Mouse (Mus musculus) ZHBTc4 (cell line): ENCODE results near the gene Smc3.
"Not testable (repeated sequence)": the region's sequence is repeated elsewhere in the genome, so short reads cannot be mapped to it uniquely, and the experiment has no call there.

ENCODE experiments used
- DNase-seq: peaks from one replicate; pipeline ENCODE4 v3.0.0-alpha.2; 2011; ENCODE audit warnings: low read depth, low spot score

The Smc3 gene

DNA sequence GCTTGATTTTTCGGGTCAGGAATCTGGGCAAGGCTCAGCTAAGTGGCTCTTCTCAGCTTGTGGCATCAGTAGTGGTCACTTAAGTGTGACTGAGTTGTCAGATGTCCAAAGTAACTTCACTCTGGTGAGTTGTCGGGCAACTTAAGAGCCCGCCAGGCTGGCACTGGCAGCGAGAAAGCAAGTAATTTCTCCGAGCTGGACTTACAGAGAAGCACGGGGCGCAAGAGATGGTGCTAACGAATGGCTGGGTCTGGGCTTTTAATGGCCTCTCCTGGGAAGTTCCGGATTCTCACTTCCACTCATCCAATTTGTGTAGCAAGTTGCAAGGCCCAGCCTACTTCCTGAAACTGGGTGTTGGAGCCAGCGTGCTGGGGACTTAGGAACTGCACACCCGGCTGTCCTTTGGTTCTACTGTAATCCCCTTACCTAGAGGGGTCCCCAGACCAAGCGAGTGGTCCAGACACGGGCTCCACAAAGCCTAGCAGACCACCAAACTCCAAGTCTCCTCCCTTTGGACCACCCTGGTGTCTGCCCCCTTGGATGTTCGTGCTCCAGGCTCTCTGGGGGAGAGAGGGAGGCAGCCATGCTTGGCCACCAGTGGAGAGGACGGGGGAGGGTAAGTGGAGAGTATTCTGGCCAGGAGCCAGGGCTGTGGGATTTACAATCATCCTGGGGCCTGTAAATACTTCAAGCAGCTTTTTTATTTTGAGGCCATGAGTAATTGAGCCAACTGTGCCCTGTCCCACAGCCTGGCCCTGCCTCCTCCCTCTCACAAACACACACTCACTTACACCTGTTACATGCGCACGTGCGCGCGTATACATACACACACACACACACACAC is 53.6 kb downstream of the Smc3 start:
- peak; percentile 58 for DNase-seq

DNA sequence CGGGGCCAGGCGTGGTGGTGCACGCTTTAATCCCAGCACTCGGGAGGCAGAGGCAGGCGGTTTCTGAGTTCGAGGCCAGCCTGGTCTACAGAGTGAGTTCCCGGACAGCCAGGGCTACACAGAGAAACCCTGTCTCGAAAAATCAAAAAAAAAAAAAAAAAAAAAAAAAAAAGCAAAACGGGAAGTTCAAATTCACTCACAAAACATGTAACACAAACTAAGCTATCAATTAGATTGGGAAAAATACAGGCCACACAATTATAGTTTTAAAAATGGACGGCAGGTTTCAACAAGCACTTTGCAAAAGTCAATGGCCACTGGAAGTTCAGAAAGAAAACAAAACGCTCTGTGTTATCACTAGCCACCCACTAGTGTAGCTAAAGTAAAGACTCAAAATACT is 56.2 kb downstream of the Smc3 start:
- DNase-seq, result not testable (repeated sequence)

DNA sequence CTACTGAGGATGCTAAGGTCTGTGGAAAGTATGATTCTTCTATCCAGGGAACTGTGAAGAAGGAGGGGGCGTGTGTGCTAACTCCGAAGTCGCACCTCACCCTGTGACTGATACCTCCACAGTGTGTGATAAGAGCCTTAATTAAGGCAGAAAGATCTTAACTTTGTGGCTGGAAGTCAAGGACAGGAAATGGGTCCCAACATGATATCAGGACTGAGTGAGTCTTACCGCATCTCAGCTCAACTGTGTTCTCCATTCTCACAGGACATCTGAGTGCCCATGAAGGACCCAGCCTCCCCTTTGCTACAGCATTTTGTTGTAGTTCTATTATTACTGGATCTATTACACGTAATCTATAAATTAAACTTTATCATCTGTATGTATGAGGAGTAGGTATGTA is 57.2 kb downstream of the Smc3 start:
- no peak for DNase-seq

DNA sequence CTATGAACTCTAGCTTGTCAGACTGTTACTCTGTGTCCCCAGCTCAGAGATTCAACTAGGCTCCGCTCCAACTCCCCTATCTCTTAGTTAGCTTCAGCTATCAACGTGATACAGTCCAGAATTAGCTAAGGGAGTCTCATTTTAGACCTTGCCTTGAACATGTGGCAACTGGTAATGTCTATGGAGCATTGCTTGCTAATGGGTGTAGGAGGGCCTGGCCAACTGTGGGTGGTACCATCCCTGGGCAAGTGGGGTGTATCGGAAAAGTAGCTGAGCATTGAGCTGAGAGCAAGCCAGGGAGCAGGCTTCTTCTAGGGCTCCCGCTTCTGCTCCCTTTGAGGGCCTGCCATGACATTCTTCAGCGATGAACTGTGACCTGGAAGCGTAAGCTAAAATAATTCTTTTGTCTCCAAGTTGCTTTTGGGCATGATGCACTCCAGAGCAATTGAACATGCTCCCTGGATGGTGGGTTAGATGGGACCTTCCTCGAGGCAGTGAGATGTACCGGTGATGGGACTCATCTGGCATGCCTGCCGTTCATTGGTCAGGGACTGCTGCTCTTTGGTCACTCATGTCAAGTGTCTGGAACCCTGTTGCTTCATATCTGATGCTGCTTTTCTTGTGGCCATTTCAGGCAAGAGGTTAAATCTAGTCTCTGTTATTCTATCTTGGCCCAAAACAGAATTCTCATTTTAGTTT is 60.7 kb downstream of the Smc3 start:
- no peak for DNase-seq

DNA sequence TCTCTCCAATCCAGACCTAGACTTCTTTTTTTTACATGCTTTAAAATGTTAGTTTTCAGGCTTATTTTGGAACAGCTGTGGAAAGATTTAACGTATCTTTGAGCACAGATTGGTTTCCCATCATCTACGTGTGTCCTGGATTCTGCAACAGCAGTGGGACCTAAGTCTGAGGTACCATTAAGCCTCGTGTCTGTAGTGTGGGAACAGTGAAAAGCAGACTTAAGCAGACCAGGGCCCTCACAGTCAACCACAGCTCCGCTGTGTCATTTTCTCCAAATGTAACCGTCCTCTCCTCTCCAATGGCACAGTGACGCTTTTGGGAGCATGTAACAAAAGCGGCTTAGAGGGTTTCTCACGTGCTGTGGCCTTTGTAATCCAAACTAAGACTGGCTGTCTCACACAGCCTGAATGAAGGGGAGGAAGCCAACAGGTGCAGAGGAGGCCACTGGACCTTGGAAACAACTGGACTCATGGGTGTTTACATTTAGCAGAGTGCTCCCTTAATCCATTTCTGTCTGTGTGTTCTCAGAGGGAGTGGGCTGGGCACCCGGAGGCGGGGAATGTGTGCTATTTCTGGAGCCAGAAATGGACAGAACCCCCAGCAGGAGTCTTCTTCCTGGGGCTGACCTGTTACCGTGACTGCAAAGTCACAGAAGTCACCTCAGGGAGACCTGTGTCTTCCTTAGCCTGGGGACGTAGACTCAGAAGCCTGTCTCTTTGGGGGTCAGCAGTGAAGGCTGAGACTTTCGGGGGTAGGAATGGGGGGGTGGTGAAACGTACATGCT is 61.9 kb downstream of the Smc3 start:
- DNase-seq, result peak; percentile 50

DNA sequence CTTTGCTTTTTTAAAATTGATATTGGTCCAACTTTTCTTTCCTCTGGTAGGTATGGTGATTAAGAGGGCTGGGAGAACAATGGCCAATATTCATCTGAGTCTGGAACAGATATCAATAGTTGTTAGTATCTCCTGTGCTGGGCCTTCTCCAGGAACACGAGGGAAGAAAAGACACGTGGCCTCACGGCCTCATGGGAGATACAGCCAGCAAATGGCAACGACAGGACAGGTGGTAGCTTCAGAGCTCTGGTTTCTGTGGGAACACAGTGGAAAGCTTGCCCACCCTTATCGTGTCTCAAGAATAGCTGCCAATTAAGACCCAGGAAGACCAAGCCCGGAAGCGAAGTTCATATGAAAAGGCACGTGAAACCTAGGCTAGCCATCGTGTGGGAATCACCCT is 64.6 kb downstream of the Smc3 start:
- no peak for DNase-seq

DNA sequence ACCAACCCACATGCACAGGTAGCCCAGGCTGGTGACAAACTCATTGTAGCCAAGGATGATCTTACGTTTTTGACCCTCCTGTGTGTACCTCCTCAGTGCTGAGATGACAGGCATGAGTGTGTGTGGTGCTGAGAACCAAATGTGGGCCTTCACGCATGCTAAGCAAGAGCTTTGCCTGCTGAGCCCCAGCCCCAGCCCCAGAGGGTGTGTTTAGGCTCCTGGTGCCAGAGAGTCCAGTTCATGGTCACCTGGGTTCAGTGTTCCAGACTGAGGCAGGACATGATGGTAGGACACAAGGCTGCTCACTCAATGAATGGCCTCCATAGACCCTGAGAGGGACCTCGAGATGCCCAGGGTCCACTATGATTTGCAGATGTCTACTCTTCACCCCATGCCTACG is 65.2 kb downstream of the Smc3 start:
- no peak for DNase-seq

DNA sequence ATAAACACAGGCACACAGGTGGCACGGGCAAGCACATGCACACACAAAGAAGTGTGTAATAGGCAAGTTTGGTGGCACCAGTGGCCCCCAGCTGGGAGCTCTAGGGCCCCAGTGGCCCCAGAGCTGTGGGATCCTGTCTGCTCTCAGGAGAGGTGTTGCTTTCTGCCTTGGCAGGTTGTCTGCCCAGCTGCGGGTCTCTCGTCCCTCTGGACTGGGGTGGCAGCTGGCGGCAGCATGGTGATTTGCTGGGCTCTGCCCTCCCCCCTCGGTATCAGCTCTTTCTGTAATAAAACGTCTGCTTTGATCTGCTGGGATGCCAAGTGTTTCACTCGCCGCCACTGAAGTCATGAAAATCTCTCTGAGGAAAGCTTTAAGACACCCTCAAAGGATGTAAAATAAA is 66.5 kb downstream of the Smc3 start:
- DNase-seq, result no peak

DNA sequence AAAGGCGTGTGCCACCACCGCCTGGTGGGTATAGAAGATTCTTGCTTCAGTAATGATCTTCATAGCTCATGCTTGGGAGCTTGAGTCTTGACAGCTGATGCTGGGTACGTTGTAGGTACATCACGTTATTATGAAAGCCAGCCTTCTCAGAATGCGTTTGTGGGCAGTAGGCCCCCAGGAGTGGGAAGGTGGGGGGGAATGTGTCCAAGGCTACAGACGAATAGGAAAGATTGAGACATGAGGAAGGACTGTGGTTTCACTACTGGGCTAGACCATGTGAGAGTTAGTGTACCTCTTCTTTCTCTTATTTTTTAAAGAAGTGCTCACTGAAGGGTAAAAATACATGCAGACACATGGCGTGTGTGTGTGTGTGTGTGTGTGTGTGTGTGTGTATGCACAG is 68.6 kb downstream of the Smc3 start:
- DNase-seq, result no peak

DNA sequence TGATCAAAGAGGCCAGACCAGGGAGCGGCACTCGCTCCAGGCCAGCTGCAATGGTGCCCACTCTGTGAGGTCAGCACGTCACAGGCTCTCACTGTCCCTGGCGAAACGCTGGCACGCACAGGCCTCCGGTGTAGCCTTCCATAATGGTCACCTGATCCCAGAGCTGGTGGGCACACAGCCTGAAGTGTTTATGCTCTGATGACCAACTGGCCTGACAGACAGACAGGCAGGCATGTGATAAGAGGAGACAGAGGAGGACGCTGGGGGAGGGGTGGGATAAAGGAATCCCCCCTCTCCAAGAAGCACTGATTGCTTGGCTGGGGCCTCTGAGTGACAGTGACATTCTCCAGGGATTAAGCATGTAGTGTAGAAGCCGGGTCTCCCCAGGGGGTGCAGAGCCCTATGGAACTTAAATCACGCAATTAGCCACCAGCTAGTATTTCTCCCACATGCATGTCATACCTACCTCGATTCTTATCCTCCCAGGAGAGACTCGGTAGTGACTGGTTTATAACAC is 70.5 kb downstream of the Smc3 start:
- no peak for DNase-seq

DNA sequence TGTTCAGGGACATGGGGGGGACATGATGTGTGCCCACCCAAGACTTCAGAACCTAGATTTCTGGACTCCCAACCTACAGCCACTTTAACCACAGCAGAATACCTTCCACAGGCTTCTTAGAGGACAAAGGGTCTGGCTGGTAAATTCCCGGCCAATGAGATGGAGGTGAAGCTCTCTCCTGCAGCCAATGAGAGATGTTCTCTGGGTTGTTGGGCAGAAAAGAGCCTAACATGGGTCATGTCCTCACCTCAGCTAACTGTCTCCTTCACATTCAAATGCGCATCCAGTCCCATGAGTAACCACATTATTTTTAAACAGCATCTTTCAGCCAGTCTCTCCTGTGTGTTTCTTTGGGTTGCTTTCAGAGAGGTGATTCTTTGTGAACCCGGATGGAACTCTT is 71.2 kb downstream of the Smc3 start:
- peak; percentile 47 for DNase-seq

DNA sequence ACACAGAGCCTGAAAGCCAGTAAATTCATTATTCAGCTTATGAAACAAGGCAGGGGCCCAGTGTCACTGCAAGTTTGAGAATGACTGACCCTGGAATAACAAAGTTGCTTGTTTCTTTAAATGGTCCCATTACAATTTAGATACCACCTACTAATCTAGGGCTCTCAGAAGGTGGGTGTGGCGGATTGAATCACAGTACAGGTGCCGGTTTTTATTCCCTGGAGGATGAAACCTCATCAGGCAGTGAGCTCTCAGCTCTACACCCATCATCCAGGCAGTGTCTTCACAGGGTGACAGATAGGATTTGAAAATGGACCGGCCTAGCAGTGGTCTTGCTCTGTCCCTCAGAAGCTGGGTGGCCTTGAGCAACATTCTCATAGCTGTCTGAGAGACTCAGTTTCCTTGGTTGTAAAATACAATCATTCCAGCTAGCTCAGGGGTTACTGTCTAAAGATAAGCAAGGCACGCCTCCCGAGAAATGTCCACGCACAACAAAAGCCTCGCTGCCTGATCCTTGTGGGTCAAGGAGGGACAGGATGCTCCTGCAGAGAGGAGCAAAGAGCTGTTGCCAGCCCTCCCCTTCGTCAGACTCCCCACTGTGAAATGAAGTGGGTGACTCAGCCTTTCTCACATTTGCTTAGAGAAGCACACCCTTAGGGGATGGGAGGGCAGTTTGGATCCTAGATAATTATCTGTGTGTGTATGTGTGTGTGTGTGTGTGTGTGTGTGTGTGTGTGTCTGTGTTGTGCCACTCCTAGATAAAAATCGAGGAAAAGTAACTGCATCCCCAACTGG is 74.1 kb downstream of the Smc3 start:
- DNase-seq, result peak; percentile 69

DNA sequence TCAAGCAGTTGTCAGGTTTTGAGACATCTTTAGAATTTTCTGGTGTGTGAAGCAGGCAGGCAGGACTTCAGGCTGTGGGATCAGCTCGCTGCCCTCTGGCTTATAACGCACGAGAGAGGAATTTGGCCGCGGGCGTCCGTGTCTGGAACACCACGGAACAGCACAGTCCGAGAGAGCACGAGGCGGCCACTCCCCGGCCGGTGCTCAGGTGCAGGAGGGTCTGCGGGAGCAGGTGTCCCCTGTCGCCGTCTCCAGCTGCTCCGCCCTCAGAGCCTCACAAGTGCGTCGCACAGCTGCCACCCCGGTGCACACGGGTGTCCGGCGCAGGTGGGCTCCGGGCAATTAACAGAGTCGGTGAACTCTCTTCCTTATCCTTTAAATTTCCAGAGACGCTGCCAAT is 76.0 kb downstream of the Smc3 start:
- peak; percentile 52 for DNase-seq

DNA sequence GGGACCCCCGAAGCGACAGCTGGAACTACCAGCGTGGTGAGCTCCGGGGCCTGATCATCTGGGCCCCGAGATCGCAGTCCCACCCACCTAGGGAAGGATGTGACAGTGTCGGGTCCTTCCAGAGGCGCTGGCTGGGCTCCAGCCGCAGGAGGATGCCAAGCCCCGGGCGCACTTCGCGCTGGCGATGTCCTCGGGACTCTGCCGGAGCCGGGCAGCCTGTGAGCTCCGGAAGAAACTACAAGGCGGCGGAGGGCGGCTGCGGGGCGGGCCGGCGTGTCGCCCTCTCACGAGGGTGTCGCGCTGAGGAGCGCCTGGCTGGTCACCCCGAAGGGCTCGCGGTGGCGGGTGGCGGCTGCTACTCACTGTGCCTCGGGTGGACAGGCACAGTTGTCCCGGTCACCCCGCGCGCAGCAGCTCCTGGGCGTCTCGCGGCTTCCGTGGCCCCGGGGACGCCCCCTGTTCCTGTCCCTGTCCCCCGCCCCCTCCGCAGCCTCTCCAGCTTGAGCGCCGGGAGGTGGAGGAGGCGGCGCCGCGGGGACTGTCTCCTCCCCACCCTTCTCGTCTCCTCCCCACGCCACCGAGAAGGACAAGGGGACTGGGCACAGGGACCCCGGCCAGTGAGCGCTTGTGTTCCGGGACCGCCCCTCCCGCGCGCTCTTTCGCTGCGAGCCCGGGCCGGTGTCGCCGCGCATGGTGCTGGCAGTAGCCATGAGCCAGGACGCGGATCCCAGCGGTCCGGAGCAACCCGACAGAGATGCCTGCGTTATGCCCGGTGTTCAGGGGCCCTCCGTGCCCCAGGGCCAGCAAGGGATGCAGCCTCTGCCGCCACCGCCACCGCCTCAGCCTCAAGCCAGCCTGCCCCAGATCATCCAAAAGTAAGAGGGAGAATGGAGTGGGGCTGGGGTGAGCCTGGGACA is 76.8 kb downstream of the Smc3 start, which contains the start of gene Rbm20:
Gene Rbm20 (plus strand): TSS at position 589 of the 917 bp plus-strand sequence.
- DNase-seq, result peak; percentile 64

DNA sequence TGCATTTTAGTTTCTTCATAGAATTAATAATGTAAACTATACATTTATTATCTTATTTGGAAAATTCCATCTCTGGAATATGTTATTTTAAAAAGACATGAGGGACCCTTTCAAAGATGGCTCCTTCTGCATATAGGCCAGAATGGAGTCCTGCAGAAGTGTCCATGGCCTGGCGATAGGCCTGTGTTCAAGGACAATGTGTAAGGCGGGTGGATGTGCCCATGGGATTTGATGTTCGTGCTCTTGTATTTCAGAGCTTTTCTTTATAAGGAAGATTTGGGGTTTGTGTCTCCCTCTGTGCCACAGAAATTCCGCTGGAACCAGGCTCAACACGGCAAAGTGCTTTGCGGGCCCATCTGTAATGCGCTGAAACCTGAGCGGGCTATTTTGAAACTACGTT is 79.0 kb downstream of the Smc3 start:
- DNase-seq, result no peak

DNA sequence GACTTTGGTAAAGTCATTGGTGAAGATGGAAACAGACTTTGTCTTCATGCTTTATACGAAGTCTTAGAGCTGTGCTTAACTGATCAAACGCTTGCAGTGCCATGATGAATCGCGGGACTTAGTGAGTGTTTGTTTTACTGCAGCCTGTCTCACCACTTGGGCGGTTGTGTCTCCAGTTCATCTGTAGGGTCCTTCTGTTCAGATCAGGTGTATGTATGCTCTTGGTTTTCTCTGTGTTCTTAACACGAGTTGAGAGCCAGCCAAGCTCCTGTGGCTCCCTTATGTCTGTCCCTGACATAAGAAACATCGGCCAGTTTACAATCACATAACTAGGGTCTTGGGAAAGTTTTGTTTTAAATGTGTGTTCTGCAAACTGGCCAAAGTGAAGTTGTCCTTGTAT is 79.8 kb downstream of the Smc3 start:
- no peak for DNase-seq

DNA sequence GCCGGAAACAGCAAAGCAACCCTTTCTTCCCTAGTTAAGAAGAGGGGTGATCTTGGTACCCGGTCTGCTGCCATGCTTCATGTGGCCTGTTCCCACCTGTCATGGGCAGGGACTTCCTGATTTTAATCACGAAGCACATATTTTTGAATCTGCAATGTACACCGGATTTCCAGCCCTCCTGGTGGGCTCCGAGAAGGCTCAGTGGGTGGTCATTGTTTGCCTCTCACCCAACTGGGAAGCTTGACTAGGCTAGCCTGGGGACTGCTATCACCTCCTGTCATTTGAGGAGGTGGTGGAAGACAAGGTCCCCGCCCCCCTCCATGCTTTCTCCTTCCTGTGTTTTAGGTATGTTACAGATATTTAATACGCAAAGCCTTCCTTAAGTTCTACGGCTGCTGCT is 82.2 kb downstream of the Smc3 start:
- DNase-seq, result no peak

DNA sequence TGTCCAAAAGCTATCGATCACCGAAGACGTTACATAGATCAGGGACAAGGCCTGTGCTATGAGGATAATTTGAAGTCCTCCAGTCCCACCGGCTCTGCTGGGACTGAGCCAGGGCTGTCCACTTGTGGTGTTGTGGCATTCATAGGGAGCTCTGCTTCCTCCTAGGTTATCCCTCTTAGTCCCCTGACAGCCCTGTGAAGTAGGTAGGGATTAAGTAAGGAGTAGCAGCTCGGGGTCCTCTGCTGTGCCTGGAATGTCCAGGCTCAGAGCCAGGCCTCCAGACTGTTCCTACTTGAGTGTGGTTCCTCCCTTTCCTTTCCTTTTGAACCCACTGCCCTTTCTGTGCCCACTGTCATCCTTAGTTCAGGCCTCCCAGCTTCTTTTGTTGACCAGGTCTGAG is 87.4 kb downstream of the Smc3 start:
- DNase-seq, result no peak

DNA sequence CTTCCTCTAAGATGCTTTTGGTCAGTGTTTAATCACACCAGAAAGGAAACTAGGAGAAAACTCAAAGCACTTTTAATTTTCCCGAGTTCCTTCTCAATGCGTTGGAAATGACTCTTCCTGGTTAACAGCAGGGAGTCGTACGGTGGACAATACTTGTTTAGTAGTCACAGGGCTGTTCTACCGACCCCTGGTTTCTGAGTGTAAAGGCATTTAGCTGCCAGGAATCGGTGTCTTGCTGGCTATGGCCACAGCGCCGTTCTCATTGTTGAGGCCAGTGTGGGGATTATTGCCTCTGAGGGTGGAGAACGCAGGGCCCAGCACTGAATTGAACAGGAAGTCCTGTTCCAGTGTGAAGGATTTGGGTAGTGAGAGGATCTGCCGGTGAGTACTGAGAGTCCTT is 90.6 kb downstream of the Smc3 start:
- DNase-seq, result peak; percentile 52

DNA sequence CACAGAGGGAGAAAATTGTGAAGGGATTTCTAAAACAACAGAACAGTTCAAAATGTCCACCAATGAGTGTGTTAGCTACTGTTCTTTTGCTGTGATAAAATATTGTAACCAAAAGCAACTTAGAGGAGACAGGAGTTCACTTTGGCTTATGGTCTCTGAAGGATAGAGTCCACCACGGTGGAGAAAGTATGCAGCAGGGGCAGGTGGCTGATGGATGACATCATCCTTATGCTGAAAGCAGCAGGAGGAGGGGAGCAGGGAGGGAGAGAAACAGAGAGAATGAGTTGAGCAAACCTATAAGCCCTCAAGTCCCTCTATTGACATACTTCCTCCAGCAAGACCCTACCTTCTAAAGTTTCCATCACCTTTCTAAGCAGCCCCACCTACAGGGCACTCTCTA is 93.8 kb downstream of the Smc3 start:
- no peak for DNase-seq
